Mouse (Mus musculus): ENCODE measurements around the gene Ist1. TPM values are rescaled to one million over a fixed set of nuclear protein-coding genes. Genes with fewer than 3 reads are reported as not detected.

Gene Ist1
- total and polyA plus RNA-seq, 3 experiments = 23.4 to 88.4 (median 69.7) TPM

GRCm38 (mm10) chr8:109694154-109694553 lies 1.1 kb upstream of the Ist1 start:
- TF ChIP-seq GATA1 (IDR thresholded peaks at IDR 0.05; ENCODE audit: borderline replicate concordance, low read length) = no peak
- no peak for TF ChIP-seq GATA2 (IDR thresholded peaks at IDR 0.05; ENCODE audit: borderline replicate concordance, low read depth, low read length)
- no peak for TF ChIP-seq CTCF (IDR thresholded peaks at IDR 0.05; ENCODE audit: low read depth, low read length)
- no peak for TF ChIP-seq TAL1 (conservative IDR thresholded peaks at IDR 0.05; ENCODE audit: low read depth, low read length)
- TF ChIP-seq POLR2AphosphoS5 (IDR thresholded peaks at IDR 0.05; ENCODE audit: insufficient replicate concordance, low read depth, low read length) = no peak
- Histone ChIP-seq H3K4me1 (ENCODE audit: insufficient read depth, low read depth, low read length) (peaks cover 32% of the 10 kb centered on the region), H3K27me3 (ENCODE audit: insufficient read depth, low read length) (peaks cover 5% of the 10 kb centered on the region; the same call in 1 of the 2 replicates), H3K36me3 (replicated peaks) (peaks cover 21% of the 10 kb centered on the region), H3K9me3 (replicated peaks) (no peaks in the 10 kb centered on the region), H3K4me3 (ENCODE audit: low read depth, low read length) (no peak overlapping the region; the same call in 1 of the 2 replicates)
- no peak for DNase-seq (ENCODE audit: low spot score)
- no peak for ATAC-seq (ENCODE audit: extremely low read depth, insufficient number of reproducible peaks, low FRiP score, poor library complexity, severe bottlenecking)

- no peaks in the 10 kb centered on the region for H3K9me3 ChIP-seq (replicated peaks)
- DNase-seq (ENCODE audit: low spot score) = peak; percentile 53
- peaks cover 34% of the 10 kb centered on the region for H3K4me1 ChIP-seq (ENCODE audit: insufficient read depth, low read depth, low read length)
Measured at GRCm38 (mm10) chr8:109692443-109693145, 466 bp downstream of the Ist1 start.

GRCm38 (mm10) chr8:109691769-109692168 lies 1.3 kb downstream of the Ist1 start:
- ATAC-seq (ENCODE audit: extremely low read depth, insufficient number of reproducible peaks, low FRiP score, poor library complexity, severe bottlenecking) = 0 out of 2 replicates have a peak, but pooled peaks have one; percentile 17
- Histone ChIP-seq H3K4me1 (ENCODE audit: insufficient read depth, low read depth, low read length) (peaks cover 40% of the 10 kb centered on the region), H3K9me3 (replicated peaks) (no peaks in the 10 kb centered on the region), H3K4me3 (ENCODE audit: low read depth, low read length) (peak overlapping the region; percentile 98; the same call in 1 of the 2 replicates), H3K36me3 (replicated peaks) (peaks cover 34% of the 10 kb centered on the region), H3K27me3 (ENCODE audit: insufficient read depth, low read length) (no peaks in the 10 kb centered on the region)
- TF ChIP-seq POLR2AphosphoS5 (IDR thresholded peaks at IDR 0.05; ENCODE audit: insufficient replicate concordance, low read depth, low read length) (no peak), TAL1 (conservative IDR thresholded peaks at IDR 0.05; ENCODE audit: low read depth, low read length) (no peak), GATA2 (IDR thresholded peaks at IDR 0.05; ENCODE audit: borderline replicate concordance, low read depth, low read length) (no peak), GATA1 (IDR thresholded peaks at IDR 0.05; ENCODE audit: borderline replicate concordance, low read length) (no peak), CTCF (IDR thresholded peaks at IDR 0.05; ENCODE audit: low read depth, low read length) (0 out of 2 replicates have a peak, but pooled peaks have one; percentile 13)
- no peak for DNase-seq (ENCODE audit: low spot score)

More at GRCm38 (mm10) chr8:109692443-109693145, 466 bp downstream of the Ist1 start:
- no peaks in the 10 kb centered on the region for H3K27me3 ChIP-seq (ENCODE audit: insufficient read depth, low read length)
- H3K4me3 ChIP-seq (ENCODE audit: low read depth, low read length) = peak overlapping the region; percentile 98
- H3K36me3 ChIP-seq (replicated peaks) = peaks cover 28% of the 10 kb centered on the region
- ATAC-seq (ENCODE audit: extremely low read depth, insufficient number of reproducible peaks, low FRiP score, poor library complexity, severe bottlenecking) = no peak
- no peak for TF ChIP-seq GATA2 (IDR thresholded peaks at IDR 0.05; ENCODE audit: borderline replicate concordance, low read depth, low read length)
- no peak for TF ChIP-seq TAL1 (conservative IDR thresholded peaks at IDR 0.05; ENCODE audit: low read depth, low read length)
- TF ChIP-seq GATA1 (IDR thresholded peaks at IDR 0.05; ENCODE audit: borderline replicate concordance, low read length) = no peak
- no peak for TF ChIP-seq CTCF (IDR thresholded peaks at IDR 0.05; ENCODE audit: low read depth, low read length)
- TF ChIP-seq POLR2AphosphoS5 (IDR thresholded peaks at IDR 0.05; ENCODE audit: insufficient replicate concordance, low read depth, low read length) = no peak

DNA sequence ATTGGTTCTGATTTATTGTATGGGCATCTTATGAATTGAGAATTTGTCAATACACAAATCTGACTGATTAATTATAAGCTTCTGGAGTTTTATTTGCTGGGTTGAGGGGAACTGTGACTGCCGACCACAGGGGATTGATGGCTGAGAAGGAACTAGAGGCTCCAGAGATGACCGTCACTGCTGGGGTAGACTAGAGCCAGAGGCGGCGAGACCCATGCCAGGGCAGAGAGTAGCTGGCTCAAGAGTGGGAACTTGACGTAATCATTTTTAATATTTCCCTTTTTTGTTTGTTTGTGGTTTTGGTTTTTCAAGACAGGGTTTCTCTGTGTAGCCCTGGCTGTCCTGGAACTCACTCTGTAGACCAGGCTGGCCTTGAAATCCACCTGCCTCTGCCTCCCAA lies 5.8 kb downstream of the Ist1 start:
- Histone ChIP-seq H3K36me3 (replicated peaks) (peaks cover 69% of the 10 kb centered on the region), H3K27me3 (ENCODE audit: insufficient read depth, low read length) (no peaks in the 10 kb centered on the region), H3K4me1 (ENCODE audit: insufficient read depth, low read depth, low read length) (peaks cover 35% of the 10 kb centered on the region), H3K9me3 (replicated peaks) (no peaks in the 10 kb centered on the region), H3K4me3 (ENCODE audit: low read depth, low read length) (no peak overlapping the region)
- TF ChIP-seq TAL1 (conservative IDR thresholded peaks at IDR 0.05; ENCODE audit: low read depth, low read length) = no peak
- TF ChIP-seq GATA2 (IDR thresholded peaks at IDR 0.05; ENCODE audit: borderline replicate concordance, low read depth, low read length) = no peak
- TF ChIP-seq GATA1 (IDR thresholded peaks at IDR 0.05; ENCODE audit: borderline replicate concordance, low read length) = no peak
- TF ChIP-seq CTCF (IDR thresholded peaks at IDR 0.05; ENCODE audit: low read depth, low read length) = no peak
- TF ChIP-seq POLR2AphosphoS5 (IDR thresholded peaks at IDR 0.05; ENCODE audit: insufficient replicate concordance, low read depth, low read length) = no peak
- DNase-seq (ENCODE audit: low spot score) (no peak), ATAC-seq (ENCODE audit: extremely low read depth, insufficient number of reproducible peaks, low FRiP score, poor library complexity, severe bottlenecking) (no peak)

- peaks cover 6% of the 10 kb centered on the region; the same call in 1 of the 2 replicates for H3K4me1 ChIP-seq (ENCODE audit: insufficient read depth, low read depth, low read length)
- ATAC-seq (ENCODE audit: extremely low read depth, insufficient number of reproducible peaks, low FRiP score, poor library complexity, severe bottlenecking) (no peak), DNase-seq (ENCODE audit: low spot score) (no peak)
- H3K9me3 ChIP-seq (replicated peaks) = no peaks in the 10 kb centered on the region
- peaks cover 85% of the 10 kb centered on the region for H3K36me3 ChIP-seq (replicated peaks)
- TF ChIP-seq GATA1 (IDR thresholded peaks at IDR 0.05; ENCODE audit: borderline replicate concordance, low read length) (no peak), TAL1 (conservative IDR thresholded peaks at IDR 0.05; ENCODE audit: low read depth, low read length) (no peak), GATA2 (IDR thresholded peaks at IDR 0.05; ENCODE audit: borderline replicate concordance, low read depth, low read length) (no peak), POLR2AphosphoS5 (IDR thresholded peaks at IDR 0.05; ENCODE audit: insufficient replicate concordance, low read depth, low read length) (no peak), CTCF (IDR thresholded peaks at IDR 0.05; ENCODE audit: low read depth, low read length) (no peak)
- no peaks in the 10 kb centered on the region for H3K27me3 ChIP-seq (ENCODE audit: insufficient read depth, low read length)
- no peak overlapping the region for H3K4me3 ChIP-seq (ENCODE audit: low read depth, low read length)
Measured at GRCm38 (mm10) chr8:109682120-109682519, 10.9 kb downstream of the Ist1 start.

DNA sequence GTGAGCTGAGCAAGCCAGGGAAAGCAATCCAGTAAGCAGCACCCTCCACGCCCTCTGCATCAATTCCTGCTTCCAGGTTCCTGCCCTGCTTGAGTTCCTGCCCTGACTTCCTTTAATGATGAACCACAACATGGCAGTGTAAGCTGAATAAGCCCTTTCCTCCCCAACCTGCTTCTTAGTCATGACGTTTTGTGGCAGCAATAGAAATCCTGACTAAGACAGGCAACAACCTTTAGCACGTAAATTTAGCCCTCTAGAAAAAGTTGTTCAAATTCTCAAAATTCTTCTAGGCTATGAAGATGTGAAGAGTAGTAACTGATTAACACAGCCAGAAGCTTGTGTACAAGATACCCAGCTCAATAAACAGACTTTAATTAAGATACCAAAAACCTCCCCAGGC lies 11.5 kb downstream of the Ist1 start:
- Histone ChIP-seq H3K36me3 (replicated peaks) (peaks cover 86% of the 10 kb centered on the region), H3K9me3 (replicated peaks) (no peaks in the 10 kb centered on the region), H3K27me3 (ENCODE audit: insufficient read depth, low read length) (no peaks in the 10 kb centered on the region), H3K4me1 (ENCODE audit: insufficient read depth, low read depth, low read length) (peaks cover 4% of the 10 kb centered on the region; the same call in 1 of the 2 replicates), H3K4me3 (ENCODE audit: low read depth, low read length) (no peak overlapping the region)
- TF ChIP-seq GATA2 (IDR thresholded peaks at IDR 0.05; ENCODE audit: borderline replicate concordance, low read depth, low read length) (no peak), TAL1 (conservative IDR thresholded peaks at IDR 0.05; ENCODE audit: low read depth, low read length) (no peak), GATA1 (IDR thresholded peaks at IDR 0.05; ENCODE audit: borderline replicate concordance, low read length) (no peak), POLR2AphosphoS5 (IDR thresholded peaks at IDR 0.05; ENCODE audit: insufficient replicate concordance, low read depth, low read length) (no peak), CTCF (IDR thresholded peaks at IDR 0.05; ENCODE audit: low read depth, low read length) (no peak)
- DNase-seq (ENCODE audit: low spot score) = no peak
- ATAC-seq (ENCODE audit: extremely low read depth, insufficient number of reproducible peaks, low FRiP score, poor library complexity, severe bottlenecking) = no peak
